Mouse (Mus musculus): Measurements from ENCODE around the gene Sbk2. TPM values are rescaled to one million over a fixed set of nuclear protein-coding genes. Genes with fewer than 3 reads are reported as not detected.

Gene Sbk2
- polyA plus RNA-seq, 1 experiment from 2014 or later, result not detected

GRCm38 (mm10) chr7:4996003-4996895 is 32.0 kb upstream of the Sbk2 start, which contains the start of gene Zfp579:
Gene Zfp579, minus strand, starts transcription at chr7:4996158.
- no peaks in the 10 kb centered on the region for H3K9me3 ChIP-seq (ENCODE audit: control insufficient read depth, low read length)
- H3K4me2 ChIP-seq (replicated peaks; ENCODE audit: low read depth), result peak within 1 kb of the TSS; percentile 93
- TF ChIP-seq CTCF (IDR thresholded peaks at IDR 0.05; ENCODE audit: low read depth) (no peak), EP300 (optimal IDR thresholded peaks at IDR 0.05) (no peak)
- 0 out of 2 replicates have a peak, but pooled peaks cover 4% of the 10 kb centered on the region for H3K4me1 ChIP-seq (replicated peaks; ENCODE audit: control insufficient read depth, insufficient read depth)
- peak within 1 kb of the TSS; percentile 84 for H3K9ac ChIP-seq (ENCODE audit: low read length)
- no peaks in the 10 kb centered on the region for H3K27me3 ChIP-seq (ENCODE audit: control insufficient read depth, insufficient read depth, low read length)
- ATAC-seq (ENCODE audit: low FRiP score, low TSS enrichment), result peak; percentile 88
- peaks cover 7% of the 10 kb centered on the region; the same call in 1 of the 2 replicates for H3K36me3 ChIP-seq (ENCODE audit: control insufficient read depth, insufficient read depth, low read length)
- DNase-seq (ENCODE audit: low spot score), result peak; percentile 93
- 4% methylated on average over 15 of the region's 26 CpGs for WGBS
- H3K4me3 ChIP-seq (ENCODE audit: low read depth, low read length), result peak within 1 kb of the TSS; percentile 72
- H3K27ac ChIP-seq (replicated peaks), result peak within 1 kb of the TSS; percentile 70

GRCm38 (mm10) chr7:4995268-4996002 is 31.2 kb upstream of the Sbk2 start:
- H3K27ac ChIP-seq (replicated peaks), result peak overlapping the region; percentile 70; the same call in 1 of the 2 replicates
- 3% methylated on average over 19 of the region's 19 CpGs for WGBS
- H3K4me1 ChIP-seq (replicated peaks; ENCODE audit: control insufficient read depth, insufficient read depth), result 0 out of 2 replicates have a peak, but pooled peaks cover 4% of the 10 kb centered on the region
- H3K36me3 ChIP-seq (ENCODE audit: control insufficient read depth, insufficient read depth, low read length), result peaks cover 7% of the 10 kb centered on the region; the same call in 1 of the 2 replicates
- peak overlapping the region; percentile 84 for H3K9ac ChIP-seq (ENCODE audit: low read length)
- peak overlapping the region; percentile 93 for H3K4me2 ChIP-seq (replicated peaks; ENCODE audit: low read depth)
- DNase-seq (ENCODE audit: low spot score), result no peak
- no peaks in the 10 kb centered on the region for H3K27me3 ChIP-seq (ENCODE audit: control insufficient read depth, insufficient read depth, low read length)
- H3K9me3 ChIP-seq (ENCODE audit: control insufficient read depth, low read length), result no peaks in the 10 kb centered on the region
- TF ChIP-seq EP300 (optimal IDR thresholded peaks at IDR 0.05) (no peak), CTCF (IDR thresholded peaks at IDR 0.05; ENCODE audit: low read depth) (no peak)
- H3K4me3 ChIP-seq (ENCODE audit: low read depth, low read length), result peak overlapping the region; percentile 72
- no peak for ATAC-seq (ENCODE audit: low FRiP score, low TSS enrichment)

- 66% methylated on average over 49 of the region's 59 CpGs for whole genome bisulfite sequencing
- Histone ChIP-seq H3K9ac (ENCODE audit: low read length) (no peak overlapping the region), H3K27me3 (ENCODE audit: control insufficient read depth, insufficient read depth, low read length) (no peaks in the 10 kb centered on the region), H3K36me3 (ENCODE audit: control insufficient read depth, insufficient read depth, low read length) (peaks cover 7% of the 10 kb centered on the region; the same call in 1 of the 2 replicates), H3K27ac (replicated peaks) (no peak overlapping the region), H3K9me3 (ENCODE audit: control insufficient read depth, low read length) (no peaks in the 10 kb centered on the region), H3K4me2 (replicated peaks; ENCODE audit: low read depth) (no peak overlapping the region), H3K4me3 (ENCODE audit: low read depth, low read length) (no peak overlapping the region), H3K4me1 (replicated peaks; ENCODE audit: control insufficient read depth, insufficient read depth) (0 out of 2 replicates have a peak, but pooled peaks cover 4% of the 10 kb centered on the region)
- ATAC-seq (ENCODE audit: low FRiP score, low TSS enrichment) (no peak; the same call in 1 of the 2 replicates), DNase-seq (ENCODE audit: low spot score) (no peak)
- no peak for TF ChIP-seq EP300 (optimal IDR thresholded peaks at IDR 0.05)
- no peak for TF ChIP-seq CTCF (IDR thresholded peaks at IDR 0.05; ENCODE audit: low read depth)
Observed at GRCm38 (mm10) chr7:4993999-4994788, 30.0 kb upstream of the Sbk2 start.

GRCm38 (mm10) chr7:4993347-4993998 is 29.3 kb upstream of the Sbk2 start:
- Histone ChIP-seq H3K27me3 (ENCODE audit: control insufficient read depth, insufficient read depth, low read length) (no peaks in the 10 kb centered on the region), H3K9ac (ENCODE audit: low read length) (no peak overlapping the region), H3K36me3 (ENCODE audit: control insufficient read depth, insufficient read depth, low read length) (peaks cover 7% of the 10 kb centered on the region; the same call in 1 of the 2 replicates), H3K4me1 (replicated peaks; ENCODE audit: control insufficient read depth, insufficient read depth) (0 out of 2 replicates have a peak, but pooled peaks cover 4% of the 10 kb centered on the region), H3K4me2 (replicated peaks; ENCODE audit: low read depth) (no peak overlapping the region), H3K9me3 (ENCODE audit: control insufficient read depth, low read length) (no peaks in the 10 kb centered on the region), H3K4me3 (ENCODE audit: low read depth, low read length) (no peak overlapping the region), H3K27ac (replicated peaks) (no peak overlapping the region)
- no peak for DNase-seq (ENCODE audit: low spot score)
- TF ChIP-seq CTCF (IDR thresholded peaks at IDR 0.05; ENCODE audit: low read depth), result no peak
- TF ChIP-seq EP300 (optimal IDR thresholded peaks at IDR 0.05), result no peak
- ATAC-seq (ENCODE audit: low FRiP score, low TSS enrichment), result no peak
- 66% methylated on average over 47 of the region's 55 CpGs for WGBS

- H3K4me1 ChIP-seq (replicated peaks; ENCODE audit: control insufficient read depth, insufficient read depth), result no peaks in the 10 kb centered on the region
- TF ChIP-seq CTCF (IDR thresholded peaks at IDR 0.05; ENCODE audit: low read depth), result no peak
- TF ChIP-seq EP300 (optimal IDR thresholded peaks at IDR 0.05), result no peak
- WGBS, result 28% methylated on average over 2 of the region's 2 CpGs
- no peaks in the 10 kb centered on the region for H3K9me3 ChIP-seq (ENCODE audit: control insufficient read depth, low read length)
- H3K36me3 ChIP-seq (ENCODE audit: control insufficient read depth, insufficient read depth, low read length), result peaks cover 5% of the 10 kb centered on the region; the same call in 1 of the 2 replicates
- no peak overlapping the region for H3K27ac ChIP-seq (replicated peaks)
- no peaks in the 10 kb centered on the region for H3K27me3 ChIP-seq (ENCODE audit: control insufficient read depth, insufficient read depth, low read length)
- ATAC-seq (ENCODE audit: low FRiP score, low TSS enrichment), result no peak
- no peak overlapping the region for H3K9ac ChIP-seq (ENCODE audit: low read length)
- no peak overlapping the region for H3K4me2 ChIP-seq (replicated peaks; ENCODE audit: low read depth)
- no peak for DNase-seq (ENCODE audit: low spot score)
- no peak overlapping the region for H3K4me3 ChIP-seq (ENCODE audit: low read depth, low read length)
Observed at GRCm38 (mm10) chr7:4988250-4988649, 24.0 kb upstream of the Sbk2 start.
